Mouse (Mus musculus): ENCODE measurements around the gene Tox2. TPM values are rescaled to one million over a fixed set of nuclear protein-coding genes. Genes with fewer than 3 reads are reported as not detected.

The Tox2 gene
- polyA plus RNA-seq, 1 experiment from 2014 or later, result 0.67 TPM

DNA sequence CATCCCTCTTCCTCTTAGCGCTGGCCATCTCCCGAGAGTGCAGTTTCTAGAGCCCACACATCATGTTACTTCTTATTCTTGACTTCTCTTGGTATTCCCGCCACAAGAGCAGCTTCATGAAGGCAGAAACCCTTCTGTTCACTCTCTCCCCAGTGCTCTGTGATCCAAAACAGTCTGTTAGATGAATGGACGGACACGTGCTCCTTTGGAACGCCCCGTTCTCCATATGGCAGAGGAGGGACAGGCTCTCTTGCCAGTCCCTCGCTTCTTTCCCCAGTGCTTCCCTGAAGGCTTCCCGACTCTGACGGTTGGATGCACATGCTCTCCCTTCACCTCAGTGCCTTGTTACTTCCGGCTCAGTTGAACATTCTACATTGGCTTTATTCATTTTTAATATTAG, 15.4 kb upstream of the Tox2 start:
- no peak overlapping the region for H3K4me2 ChIP-seq (ENCODE audit: low read depth, low read length)
- no peaks in the 10 kb centered on the region for H3K36me3 ChIP-seq (ENCODE audit: control insufficient read depth, insufficient read depth)
- WGBS (ENCODE audit: insufficient replicate concordance), result 58% methylated on average over 11 of the region's 11 CpGs
- no peaks in the 10 kb centered on the region for H3K4me1 ChIP-seq (ENCODE audit: control insufficient read depth, low read depth, low read length)
- H3K4me3 ChIP-seq (ENCODE audit: low read depth, low read length), result no peak overlapping the region
- no peak for ATAC-seq (ENCODE audit: low read depth)
- no peak overlapping the region for H3K9ac ChIP-seq (ENCODE audit: low read depth, low read length)
- H3K27me3 ChIP-seq (ENCODE audit: control insufficient read depth, insufficient read depth, low read depth, low read length), result no peaks in the 10 kb centered on the region
- H3K9me3 ChIP-seq (replicated peaks; ENCODE audit: control insufficient read depth, low read length), result no peaks in the 10 kb centered on the region
- no peak overlapping the region for H3K27ac ChIP-seq (ENCODE audit: low read length)

DNA sequence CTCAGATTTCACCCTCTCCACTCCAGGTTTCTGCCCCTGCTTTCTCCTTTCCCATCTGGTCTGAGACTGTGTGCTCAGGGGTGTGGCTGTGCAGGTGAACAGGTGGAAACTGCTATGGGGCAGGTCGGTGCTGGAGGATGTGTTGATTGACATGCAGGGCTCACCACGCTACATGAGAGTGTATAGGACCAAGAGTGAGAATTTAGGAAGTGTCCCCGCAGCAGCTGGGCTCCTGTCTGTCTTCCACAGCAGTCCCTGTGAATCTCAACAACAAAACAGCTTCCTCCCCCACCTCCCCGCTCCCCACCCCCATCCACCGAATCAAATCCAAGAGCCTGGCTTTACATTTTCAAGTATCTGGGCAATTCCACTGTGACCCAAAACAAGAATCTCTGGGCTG, 13.3 kb upstream of the Tox2 start:
- H3K4me1 ChIP-seq (ENCODE audit: control insufficient read depth, low read depth, low read length), result no peaks in the 10 kb centered on the region
- ATAC-seq (ENCODE audit: low read depth), result no peak
- H3K36me3 ChIP-seq (ENCODE audit: control insufficient read depth, insufficient read depth), result no peaks in the 10 kb centered on the region
- no peaks in the 10 kb centered on the region for H3K9me3 ChIP-seq (replicated peaks; ENCODE audit: control insufficient read depth, low read length)
- H3K27me3 ChIP-seq (ENCODE audit: control insufficient read depth, insufficient read depth, low read depth, low read length), result no peaks in the 10 kb centered on the region
- H3K4me3 ChIP-seq (ENCODE audit: low read depth, low read length), result no peak overlapping the region
- WGBS (ENCODE audit: insufficient replicate concordance), result 9% methylated on average over 5 of the region's 5 CpGs
- no peak overlapping the region for H3K4me2 ChIP-seq (ENCODE audit: low read depth, low read length)
- no peak overlapping the region for H3K27ac ChIP-seq (ENCODE audit: low read length)
- H3K9ac ChIP-seq (ENCODE audit: low read depth, low read length), result no peak overlapping the region

DNA sequence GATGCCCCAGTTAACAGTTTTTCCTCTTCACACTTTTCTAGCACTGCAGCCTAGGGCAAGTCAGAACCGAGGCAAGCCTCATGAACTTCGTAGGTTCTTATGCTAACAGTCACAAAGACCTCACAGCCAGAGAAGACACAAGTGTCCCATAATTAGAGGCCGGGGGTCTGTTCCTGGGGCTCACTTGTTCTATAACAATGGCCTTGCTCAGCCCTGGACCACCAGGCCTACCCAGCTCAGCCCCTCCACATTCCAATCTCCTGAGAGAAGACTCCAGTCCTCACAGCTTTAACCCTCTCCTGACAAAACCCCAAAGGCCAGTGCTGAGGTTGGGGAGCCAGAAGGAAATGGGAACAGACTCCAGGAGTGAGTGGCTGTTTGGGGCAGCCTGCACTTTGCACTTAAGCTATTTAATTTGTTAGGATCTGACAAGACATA, 12.9 kb upstream of the Tox2 start:
- Histone ChIP-seq H3K27me3 (ENCODE audit: control insufficient read depth, insufficient read depth, low read depth, low read length) (no peaks in the 10 kb centered on the region), H3K4me2 (ENCODE audit: low read depth, low read length) (no peak overlapping the region), H3K4me3 (ENCODE audit: low read depth, low read length) (no peak overlapping the region), H3K27ac (ENCODE audit: low read length) (no peak overlapping the region), H3K9ac (ENCODE audit: low read depth, low read length) (no peak overlapping the region), H3K4me1 (ENCODE audit: control insufficient read depth, low read depth, low read length) (no peaks in the 10 kb centered on the region), H3K9me3 (replicated peaks; ENCODE audit: control insufficient read depth, low read length) (no peaks in the 10 kb centered on the region), H3K36me3 (ENCODE audit: control insufficient read depth, insufficient read depth) (no peaks in the 10 kb centered on the region)
- no peak for ATAC-seq (ENCODE audit: low read depth)
- 28% methylated on average over 3 of the region's 3 CpGs for WGBS (ENCODE audit: insufficient replicate concordance)

DNA sequence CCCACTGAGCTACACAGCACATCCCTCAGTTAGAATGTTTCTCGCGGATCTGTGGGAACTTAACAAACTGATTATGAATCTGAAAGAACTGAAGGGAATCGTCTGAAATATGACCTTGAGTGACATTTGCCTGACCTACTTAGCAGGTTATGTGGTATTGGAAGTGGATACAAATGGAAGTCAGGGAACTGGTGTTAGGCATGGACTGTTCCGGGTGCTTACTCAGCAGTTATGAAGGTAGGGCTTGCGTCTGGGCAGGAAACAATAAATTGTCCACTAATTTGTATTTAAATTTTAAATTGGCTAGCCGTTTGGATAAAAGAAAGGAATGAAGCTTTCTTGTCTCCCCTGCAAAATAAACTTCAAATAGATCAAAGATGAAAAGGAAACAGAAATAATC, 10.4 kb upstream of the Tox2 start:
- no peak overlapping the region for H3K4me2 ChIP-seq (ENCODE audit: low read depth, low read length)
- 56% methylated on average over 6 of the region's 6 CpGs for WGBS (ENCODE audit: insufficient replicate concordance)

DNA sequence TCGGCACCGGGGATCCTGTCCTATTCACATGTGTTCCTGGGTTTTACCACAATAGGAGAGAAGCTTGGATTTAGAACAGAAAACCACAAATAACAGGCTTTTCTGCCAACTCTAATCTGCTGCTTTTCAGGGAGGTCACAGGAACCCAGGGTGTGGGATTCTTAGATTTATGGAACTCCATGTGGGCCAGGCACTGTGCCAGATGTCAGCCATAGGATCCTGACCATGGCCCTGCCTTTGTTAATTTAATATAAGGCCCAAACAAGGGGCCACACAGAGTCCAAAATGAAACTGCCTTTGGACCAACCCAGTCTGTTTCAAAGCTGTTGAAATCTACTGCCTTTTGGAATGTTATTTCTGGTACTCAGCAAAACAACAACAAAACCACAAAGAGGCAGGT, 8.9 kb upstream of the Tox2 start:
- no peak overlapping the region for H3K9ac ChIP-seq (ENCODE audit: low read depth, low read length)
- no peaks in the 10 kb centered on the region; the same call in 1 of the 2 replicates for H3K27me3 ChIP-seq (ENCODE audit: control insufficient read depth, insufficient read depth, low read depth, low read length)
- no peaks in the 10 kb centered on the region for H3K4me1 ChIP-seq (ENCODE audit: control insufficient read depth, low read depth, low read length)
- no peaks in the 10 kb centered on the region for H3K36me3 ChIP-seq (ENCODE audit: control insufficient read depth, insufficient read depth)
- no peaks in the 10 kb centered on the region for H3K9me3 ChIP-seq (replicated peaks; ENCODE audit: control insufficient read depth, low read length)
- H3K27ac ChIP-seq (ENCODE audit: low read length), result no peak overlapping the region
- WGBS (ENCODE audit: insufficient replicate concordance), result 50% methylated on average over 2 of the region's 2 CpGs
- ATAC-seq (ENCODE audit: low read depth), result no peak
- H3K4me2 ChIP-seq (ENCODE audit: low read depth, low read length), result no peak overlapping the region
- no peak overlapping the region for H3K4me3 ChIP-seq (ENCODE audit: low read depth, low read length)

More for the DNA sequence above, 10.4 kb upstream of the Tox2 start:
- H3K9me3 ChIP-seq (replicated peaks; ENCODE audit: control insufficient read depth, low read length), result no peaks in the 10 kb centered on the region
- H3K9ac ChIP-seq (ENCODE audit: low read depth, low read length), result no peak overlapping the region
- H3K4me3 ChIP-seq (ENCODE audit: low read depth, low read length), result no peak overlapping the region
- H3K4me1 ChIP-seq (ENCODE audit: control insufficient read depth, low read depth, low read length), result no peaks in the 10 kb centered on the region
- H3K36me3 ChIP-seq (ENCODE audit: control insufficient read depth, insufficient read depth), result no peaks in the 10 kb centered on the region
- no peak for ATAC-seq (ENCODE audit: low read depth)
- no peak overlapping the region for H3K27ac ChIP-seq (ENCODE audit: low read length)
- H3K27me3 ChIP-seq (ENCODE audit: control insufficient read depth, insufficient read depth, low read depth, low read length), result no peaks in the 10 kb centered on the region

DNA sequence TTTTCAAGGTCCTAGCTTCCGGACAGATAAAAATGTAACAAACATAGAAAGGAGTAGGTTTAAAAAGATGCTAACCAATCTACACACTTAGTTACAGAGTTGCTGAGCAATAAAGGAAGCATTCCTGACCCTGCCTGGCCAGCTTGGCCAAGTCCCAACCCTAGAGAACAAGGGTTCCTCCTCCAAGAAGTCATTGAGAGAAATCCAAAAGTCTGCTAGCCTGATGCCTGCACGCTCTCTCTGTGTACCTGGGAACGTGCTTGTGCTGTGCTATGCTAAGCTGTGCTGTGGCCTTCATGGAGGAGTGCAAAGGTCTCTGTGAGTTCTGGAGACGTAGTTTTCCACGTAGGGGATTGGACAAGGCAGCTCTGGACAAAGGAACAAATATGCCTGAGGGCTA, 8.4 kb upstream of the Tox2 start:
- H3K36me3 ChIP-seq (ENCODE audit: control insufficient read depth, insufficient read depth), result no peaks in the 10 kb centered on the region
- no peaks in the 10 kb centered on the region for H3K9me3 ChIP-seq (replicated peaks; ENCODE audit: control insufficient read depth, low read length)
- H3K27ac ChIP-seq (ENCODE audit: low read length), result no peak overlapping the region
- no peak overlapping the region for H3K4me2 ChIP-seq (ENCODE audit: low read depth, low read length)
- H3K9ac ChIP-seq (ENCODE audit: low read depth, low read length), result no peak overlapping the region
- H3K4me1 ChIP-seq (ENCODE audit: control insufficient read depth, low read depth, low read length), result no peaks in the 10 kb centered on the region
- ATAC-seq (ENCODE audit: low read depth), result no peak
- no peaks in the 10 kb centered on the region; the same call in 1 of the 2 replicates for H3K27me3 ChIP-seq (ENCODE audit: control insufficient read depth, insufficient read depth, low read depth, low read length)
- 58% methylated on average over 5 of the region's 5 CpGs for WGBS (ENCODE audit: insufficient replicate concordance)
- H3K4me3 ChIP-seq (ENCODE audit: low read depth, low read length), result no peak overlapping the region

DNA sequence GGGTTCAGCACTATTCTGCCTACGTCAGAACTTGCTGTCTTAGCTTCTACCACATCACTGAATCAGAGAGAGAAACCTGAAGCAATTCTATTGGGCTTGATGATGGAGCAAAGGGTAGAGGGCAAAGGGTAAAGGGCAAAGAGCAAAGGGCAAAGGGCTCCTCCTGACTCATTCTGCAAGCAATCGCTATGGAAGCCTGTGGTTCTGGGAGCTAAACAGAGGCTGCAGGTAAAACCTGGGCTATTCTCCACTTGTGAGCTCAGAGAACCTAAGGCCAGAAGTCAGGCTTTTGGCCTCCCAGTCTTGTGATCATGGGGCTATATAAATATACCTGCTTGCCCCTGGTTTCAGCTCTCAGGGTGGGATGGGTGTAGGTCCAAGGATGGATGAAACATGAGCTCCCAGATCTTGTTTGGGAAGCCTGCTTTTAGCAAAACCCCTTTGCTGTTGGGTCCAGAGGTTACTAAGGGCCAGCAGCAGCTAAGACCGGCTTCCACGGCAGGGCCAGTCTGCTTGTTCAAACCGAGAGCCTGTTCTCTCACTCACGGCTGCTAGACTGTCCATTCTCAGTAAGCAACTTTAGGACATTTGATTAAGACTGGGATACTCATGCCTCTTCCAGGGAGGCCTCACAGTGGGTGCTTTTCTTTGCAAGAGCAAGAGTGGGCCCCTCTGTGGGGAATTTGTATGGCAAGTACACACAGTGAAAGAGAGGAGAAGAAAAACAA, 7.7 kb upstream of the Tox2 start:
- ATAC-seq (ENCODE audit: low read depth), result no peak
- no peaks in the 10 kb centered on the region for H3K9me3 ChIP-seq (replicated peaks; ENCODE audit: control insufficient read depth, low read length)

DNA sequence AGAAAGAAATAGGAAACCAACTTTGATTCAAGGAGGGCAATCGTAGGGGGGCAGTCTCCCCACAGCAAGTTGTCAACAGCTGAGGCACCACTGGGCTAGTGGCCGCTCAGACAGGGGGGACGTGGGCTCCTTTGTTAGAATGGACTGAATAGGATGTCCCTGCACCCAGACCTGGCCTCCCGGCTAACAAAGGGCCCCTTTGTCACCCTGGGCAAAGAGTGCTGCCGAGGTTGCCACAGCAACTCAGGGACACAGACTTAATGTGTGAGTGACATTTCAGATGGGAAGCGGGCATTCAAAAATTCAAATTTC, 7.1 kb upstream of the Tox2 start:
- peaks cover 5% of the 10 kb centered on the region; the same call in 1 of the 2 replicates for H3K27me3 ChIP-seq (ENCODE audit: control insufficient read depth, insufficient read depth, low read depth, low read length)
- no peaks in the 10 kb centered on the region for H3K36me3 ChIP-seq (ENCODE audit: control insufficient read depth, insufficient read depth)
- WGBS (ENCODE audit: insufficient replicate concordance), result 53% methylated on average over 6 of the region's 6 CpGs
- no peak overlapping the region for H3K4me3 ChIP-seq (ENCODE audit: low read depth, low read length)
- H3K27ac ChIP-seq (ENCODE audit: low read length), result no peak overlapping the region
- no peak overlapping the region for H3K9ac ChIP-seq (ENCODE audit: low read depth, low read length)
- ATAC-seq (ENCODE audit: low read depth), result no peak
- H3K4me2 ChIP-seq (ENCODE audit: low read depth, low read length), result no peak overlapping the region
- H3K9me3 ChIP-seq (replicated peaks; ENCODE audit: control insufficient read depth, low read length), result no peaks in the 10 kb centered on the region
- no peaks in the 10 kb centered on the region for H3K4me1 ChIP-seq (ENCODE audit: control insufficient read depth, low read depth, low read length)

More for the DNA sequence above, 7.7 kb upstream of the Tox2 start:
- no peak overlapping the region for H3K4me2 ChIP-seq (ENCODE audit: low read depth, low read length)
- H3K36me3 ChIP-seq (ENCODE audit: control insufficient read depth, insufficient read depth), result no peaks in the 10 kb centered on the region
- peaks cover 3% of the 10 kb centered on the region; the same call in 1 of the 2 replicates for H3K27me3 ChIP-seq (ENCODE audit: control insufficient read depth, insufficient read depth, low read depth, low read length)
- WGBS (ENCODE audit: insufficient replicate concordance), result 58% methylated on average over 6 of the region's 6 CpGs
- H3K4me1 ChIP-seq (ENCODE audit: control insufficient read depth, low read depth, low read length), result no peaks in the 10 kb centered on the region
- no peak overlapping the region for H3K4me3 ChIP-seq (ENCODE audit: low read depth, low read length)
- no peak overlapping the region for H3K27ac ChIP-seq (ENCODE audit: low read length)
- no peak overlapping the region for H3K9ac ChIP-seq (ENCODE audit: low read depth, low read length)

DNA sequence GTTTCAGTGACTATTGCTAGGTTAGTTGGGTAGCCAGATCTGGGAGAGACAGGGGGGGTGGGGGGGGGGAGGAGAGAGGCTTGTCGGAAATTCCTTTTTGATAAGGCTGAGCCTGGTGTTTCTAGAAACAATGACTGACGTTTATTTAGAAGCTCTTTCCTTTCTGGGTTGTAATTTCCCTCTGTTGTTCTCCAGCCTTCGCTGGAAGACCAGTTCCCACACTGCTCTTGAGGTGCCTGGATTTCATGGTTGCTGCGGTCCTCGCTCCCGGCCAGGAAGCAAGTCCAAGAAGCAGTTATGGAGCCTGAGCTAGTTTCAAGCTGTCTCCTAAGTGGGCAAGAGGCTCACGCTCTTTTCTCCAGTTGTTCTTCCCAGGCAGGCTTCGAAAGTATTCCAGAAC, 1.0 kb upstream of the Tox2 start:
- WGBS (ENCODE audit: insufficient replicate concordance), result 23% methylated on average over 8 of the region's 8 CpGs
- H3K27me3 ChIP-seq (ENCODE audit: control insufficient read depth, insufficient read depth, low read depth, low read length), result peaks cover 55% of the 10 kb centered on the region
- no peak overlapping the region for H3K27ac ChIP-seq (ENCODE audit: low read length)
- H3K4me1 ChIP-seq (ENCODE audit: control insufficient read depth, low read depth, low read length), result peaks cover 2% of the 10 kb centered on the region
- H3K9me3 ChIP-seq (replicated peaks; ENCODE audit: control insufficient read depth, low read length), result no peaks in the 10 kb centered on the region
- ATAC-seq (ENCODE audit: low read depth), result no peak
- H3K36me3 ChIP-seq (ENCODE audit: control insufficient read depth, insufficient read depth), result no peaks in the 10 kb centered on the region
- H3K9ac ChIP-seq (ENCODE audit: low read depth, low read length), result no peak overlapping the region
- H3K4me2 ChIP-seq (ENCODE audit: low read depth, low read length), result peak overlapping the region; percentile 70; the same call in 1 of the 2 replicates
- no peak overlapping the region for H3K4me3 ChIP-seq (ENCODE audit: low read depth, low read length)

All from liver, embryonic 16.5 days (tissue).